Mouse (Mus musculus) NIH3T3 (cell line): Measurements from ENCODE around the gene Mlh3.

Experiments used
- DNase-seq: peaks from one replicate; pipeline ENCODE4 v3.0.0-alpha.2; 2012; ENCODE audit warnings: low read depth

Mlh3 gene

DNA sequence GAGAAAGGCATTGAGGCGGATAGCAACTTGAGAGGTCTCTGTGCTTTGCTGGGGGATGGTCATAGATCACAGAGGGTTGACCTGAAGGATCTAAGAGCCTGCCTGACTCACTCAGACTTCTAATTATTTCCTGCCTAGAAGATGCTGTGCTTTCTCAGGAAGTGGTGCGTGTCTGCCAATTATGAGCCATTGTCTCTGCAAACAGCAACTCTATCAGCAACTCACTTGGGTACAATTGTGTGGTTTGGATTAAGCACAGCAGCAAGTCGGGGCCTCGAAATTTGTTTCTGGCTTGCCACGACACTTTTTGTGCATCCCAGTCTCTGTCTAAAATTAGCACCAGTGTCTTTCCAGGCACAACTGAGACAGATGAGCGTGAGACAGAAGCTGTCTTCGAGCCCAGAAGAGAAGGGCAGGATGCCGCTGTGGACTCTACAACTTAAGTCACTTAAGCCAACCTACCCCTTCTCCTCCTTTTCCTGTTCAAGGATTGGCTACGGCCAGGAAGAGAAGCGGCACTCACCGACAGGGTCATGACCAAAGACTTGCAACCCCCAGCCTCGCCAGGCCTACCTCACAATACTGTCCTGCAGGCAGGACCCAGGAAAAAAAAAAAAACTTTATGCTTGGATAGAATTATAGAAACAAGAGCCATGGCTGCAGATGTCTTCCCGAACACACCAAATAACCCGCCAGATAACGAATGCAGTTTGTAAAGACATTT, 42.4 kb downstream of the Mlh3 start:
- DNase-seq = no peak

DNA sequence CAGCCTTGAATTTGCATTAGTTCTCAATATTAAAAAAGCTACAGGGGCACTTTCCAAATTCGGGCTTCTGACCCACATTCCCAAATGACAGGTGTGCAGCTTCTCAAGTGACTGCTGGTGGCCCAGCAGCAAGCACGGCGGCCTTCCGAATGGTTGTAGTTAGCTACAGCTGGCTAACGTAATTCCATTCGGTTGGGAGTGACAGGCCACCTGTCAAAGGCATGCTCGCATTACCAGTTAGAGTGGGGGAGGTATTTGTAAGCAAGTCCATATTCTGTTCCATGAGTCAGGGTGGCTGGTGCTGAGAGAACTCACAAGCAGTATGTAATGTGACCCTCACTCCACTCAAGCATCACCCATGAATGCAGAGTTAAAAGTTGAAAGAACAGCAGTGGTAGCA, 43.2 kb downstream of the Mlh3 start:
- peak; percentile 25 for DNase-seq

- peak; percentile 55 for DNase-seq
These were observed 50.5 kb downstream of the Mlh3 start for GRCm38 (mm10) chr12:85219905-85220290.

GRCm38 (mm10) chr12:85219236-85219904, 51.0 kb downstream of the Mlh3 start, which contains the start of gene Eif2b2:
Gene Eif2b2 (plus strand): TSS chr12:85219481.
- peak; percentile 99 for DNase-seq

DNA sequence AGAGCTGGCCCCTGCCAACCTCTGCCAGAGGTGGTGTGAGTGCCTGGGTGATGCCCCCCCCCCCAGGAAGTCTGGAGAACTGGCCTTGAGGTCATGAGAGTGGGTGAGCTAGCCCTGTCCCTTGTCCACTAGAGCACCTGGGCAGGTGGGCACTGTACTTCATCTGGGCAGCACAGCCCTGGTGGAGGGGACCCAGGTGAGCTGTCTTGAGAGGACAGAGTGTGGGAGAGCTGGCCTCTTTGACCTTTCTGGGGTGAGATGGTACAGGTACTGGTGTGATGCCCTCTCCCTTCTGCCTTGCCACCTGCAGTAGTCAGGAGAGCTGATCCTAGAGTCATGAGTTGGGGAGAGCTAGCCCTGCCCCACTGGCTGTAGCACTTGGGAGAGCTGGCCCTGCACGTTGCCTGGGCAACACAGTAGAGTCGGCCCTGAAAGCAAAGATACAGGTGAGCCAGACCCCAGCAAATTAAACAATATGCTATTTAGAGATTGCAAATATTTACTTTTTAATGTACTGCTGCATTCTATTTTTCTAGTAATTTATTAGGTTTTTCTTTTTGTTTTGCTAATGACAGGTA, 52.6 kb downstream of the Mlh3 start:
- no peak for DNase-seq

GRCm38 (mm10) chr12:85215031-85215430, 55.4 kb downstream of the Mlh3 start:
- DNase-seq = peak; percentile 59

GRCm38 (mm10) chr12:85208687-85209199, 61.7 kb downstream of the Mlh3 start:
- DNase-seq = no peak

- DNase-seq = no peak
These were observed 65.0 kb downstream of the Mlh3 start for GRCm38 (mm10) chr12:85205425-85205824.

DNA sequence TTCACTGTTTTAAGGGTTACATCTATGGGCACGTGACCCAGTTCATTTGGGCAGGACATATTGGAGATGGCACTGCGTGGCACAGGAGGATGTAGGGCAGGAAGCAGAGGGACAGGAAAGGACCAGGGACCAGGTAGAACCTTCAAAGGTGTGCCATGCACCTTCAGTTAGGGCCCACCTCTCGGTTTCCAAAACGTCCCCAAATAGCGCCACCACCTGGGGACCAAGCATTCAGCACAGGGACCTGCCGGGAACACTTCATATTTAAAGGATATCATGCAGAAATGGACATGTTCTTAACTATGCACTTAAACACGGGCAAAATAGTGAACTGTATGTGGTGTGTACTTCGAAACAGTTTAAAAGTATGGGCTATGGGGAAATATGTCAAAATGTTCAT, 66.3 kb downstream of the Mlh3 start:
- no peak for DNase-seq

DNA sequence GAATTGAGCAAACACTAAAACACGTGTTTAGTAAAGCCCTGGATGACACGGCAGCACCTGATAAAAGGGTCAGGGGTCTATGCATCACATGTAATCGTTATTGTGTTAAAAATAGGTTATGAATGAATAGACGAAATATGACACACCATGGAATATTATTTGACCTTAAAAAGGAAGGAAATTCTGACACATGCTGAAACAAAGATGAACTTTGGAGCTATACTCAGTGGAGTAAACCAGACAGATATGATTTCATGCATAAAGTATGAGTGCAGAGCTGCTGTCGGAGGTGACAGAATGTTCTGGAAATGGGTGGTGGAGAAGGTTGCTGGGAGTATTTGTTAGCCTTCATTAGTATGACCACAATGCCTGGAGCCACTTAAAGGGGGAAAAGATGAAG, 66.7 kb downstream of the Mlh3 start:
- DNase-seq = peak; percentile 47

GRCm38 (mm10) chr12:85202191-85202590, 68.2 kb downstream of the Mlh3 start:
- no peak for DNase-seq

DNA sequence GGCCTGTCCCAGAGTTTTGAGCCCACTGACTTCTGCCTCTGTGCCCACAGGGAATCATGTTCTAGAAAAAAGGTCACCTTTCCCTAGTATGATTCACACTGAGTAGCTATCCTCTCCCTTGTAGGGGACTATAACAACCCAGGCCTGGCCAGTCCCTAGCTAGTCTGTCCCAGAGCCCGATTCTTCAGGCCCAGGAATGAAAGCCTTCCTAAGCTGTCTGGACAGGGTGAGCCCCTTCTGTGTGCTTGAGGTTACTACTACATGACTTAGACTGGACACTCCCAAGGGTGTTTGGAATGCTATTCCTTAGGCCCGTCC, 68.6 kb downstream of the Mlh3 start:
- no peak for DNase-seq

GRCm38 (mm10) chr12:85200929-85201829, 69.2 kb downstream of the Mlh3 start:
- DNase-seq = peak; percentile 49

DNA sequence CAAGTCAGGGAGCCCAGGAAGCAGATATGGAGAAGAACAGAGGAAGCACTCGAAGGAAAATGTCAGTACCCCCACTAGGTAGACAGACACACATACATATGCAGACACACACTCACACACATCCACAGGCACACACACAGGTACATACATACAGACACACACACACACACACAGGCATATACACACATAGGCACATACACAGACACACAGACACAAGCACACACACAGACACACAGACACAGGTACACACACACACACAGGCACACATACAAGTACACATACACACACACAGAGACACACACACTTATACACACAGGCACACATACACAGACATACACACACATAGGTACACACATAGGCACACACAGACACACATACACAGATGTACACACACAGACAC, 70.4 kb downstream of the Mlh3 start:
- no peak for DNase-seq

- DNase-seq = peak; percentile 61
These were observed 72.5 kb downstream of the Mlh3 start for GRCm38 (mm10) chr12:85197936-85198335.

GRCm38 (mm10) chr12:85197371-85197770, 73.0 kb downstream of the Mlh3 start:
- peak; percentile 29 for DNase-seq

DNA sequence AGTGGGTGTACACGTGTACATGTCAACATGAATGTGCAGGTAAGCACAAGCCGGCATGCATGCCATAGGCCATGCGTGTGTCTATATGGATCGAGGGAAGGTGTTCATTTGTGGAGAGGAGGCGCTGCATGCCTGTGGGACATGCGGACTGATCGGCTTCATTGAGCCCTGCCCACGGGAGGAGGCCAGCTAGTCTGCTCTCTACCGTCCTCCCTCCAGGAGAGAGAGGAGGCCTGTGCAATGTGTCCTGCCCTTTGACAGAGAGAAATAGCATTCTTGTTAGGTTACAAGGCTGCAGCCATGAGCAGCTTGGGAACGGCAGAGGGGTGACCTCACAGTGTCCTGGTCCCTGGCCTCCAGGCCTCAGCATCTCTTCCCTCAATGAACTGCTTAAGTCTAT, 74.2 kb downstream of the Mlh3 start:
- no peak for DNase-seq

GRCm38 (mm10) chr12:85195086-85195485, 75.3 kb downstream of the Mlh3 start:
- DNase-seq = no peak

DNA sequence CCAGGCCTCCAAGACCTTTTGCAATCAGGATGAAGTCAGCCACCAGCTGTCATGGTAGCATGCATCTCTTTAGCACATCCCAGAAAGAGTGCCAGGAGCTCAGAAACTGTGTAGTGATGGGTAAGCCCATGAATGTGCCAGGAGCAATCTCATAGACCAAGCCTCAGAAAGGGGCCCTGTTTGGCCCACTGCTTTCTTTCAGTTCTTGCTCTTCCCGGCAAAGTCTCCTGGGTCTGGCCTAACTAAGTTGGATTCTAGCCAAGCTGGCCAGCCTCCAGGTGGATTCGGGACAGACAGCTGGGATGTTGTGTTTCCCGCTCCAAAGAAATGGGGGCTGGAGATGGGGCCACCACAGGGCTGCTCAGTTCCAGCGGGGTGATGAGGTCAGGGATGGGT, 75.8 kb downstream of the Mlh3 start:
- DNase-seq = peak; percentile 76

GRCm38 (mm10) chr12:85193923-85194622, 76.3 kb downstream of the Mlh3 start:
- DNase-seq = no peak

DNA sequence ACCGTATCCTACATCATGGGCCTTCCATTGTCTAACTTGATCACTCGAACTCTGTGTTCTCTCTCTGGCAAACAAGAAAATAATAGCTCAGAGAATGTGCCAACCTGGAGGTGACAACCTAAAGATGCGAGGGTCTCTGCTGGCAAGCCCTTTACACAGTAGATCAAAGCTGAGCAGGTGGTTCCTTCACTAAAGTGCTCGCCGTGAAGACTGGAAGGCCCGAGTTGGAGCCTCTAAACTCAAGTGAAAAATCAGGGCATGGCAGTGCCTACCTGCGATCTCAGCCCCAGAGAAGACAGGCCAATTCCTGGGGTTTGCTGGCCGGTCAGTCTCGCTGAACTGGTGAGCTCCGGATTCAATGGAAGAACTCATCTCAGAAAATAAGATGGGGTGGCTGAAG, 77.3 kb downstream of the Mlh3 start:
- no peak for DNase-seq
